Mouse (Mus musculus) ES-Bruce4 (cell line): ENCODE data around the gene Ankrd34a. TPM values are rescaled to one million over a fixed set of nuclear protein-coding genes. Genes with fewer than 3 reads are reported as not detected.

Experiments used
- H3K27ac ChIP-seq: 2 replicates; pipeline ENCODE4 v1.5.1; 2012; ENCODE audit warnings: low read length, inconsistent platforms; ENCODE audit not compliant: insufficient read depth
- H3K27me3 ChIP-seq: 2 replicates; pipeline ENCODE4 v1.6.1; 2012; ENCODE audit warnings: mild to moderate bottlenecking, low read length, inconsistent platforms; ENCODE audit not compliant: control insufficient read depth, poor library complexity, insufficient read depth, severe bottlenecking
- H3K36me3 ChIP-seq: 2 replicates; pipeline ENCODE4 v1.6.1; 2012; ENCODE audit warnings: inconsistent platforms, mild to moderate bottlenecking, low read length, moderate library complexity; ENCODE audit not compliant: control insufficient read depth, poor library complexity, insufficient read depth, severe bottlenecking
- H3K4me1 ChIP-seq: one replicate; pipeline ENCODE4 v1.8.1; 2011; ENCODE audit warnings: low read length; ENCODE audit not compliant: control insufficient read depth, insufficient read depth
- H3K4me3 ChIP-seq: 2 replicates; pipeline ENCODE4 v1.5.1; 2011; ENCODE audit warnings: low read depth, mild to moderate bottlenecking, low read length
- H3K9ac ChIP-seq: 2 replicates; pipeline ENCODE4 v1.6.1; 2012; ENCODE audit warnings: low read depth, mild to moderate bottlenecking, inconsistent platforms; ENCODE audit not compliant: poor library complexity, severe bottlenecking
- H3K9me3 ChIP-seq: replicated peaks from 2 replicates; pipeline ENCODE4 v1.6.1; 2012; ENCODE audit warnings: mild to moderate bottlenecking, low read length, inconsistent platforms; ENCODE audit not compliant: control insufficient read depth, poor library complexity, insufficient read depth, severe bottlenecking
- CTCF ChIP-seq: IDR thresholded peaks from one replicate; pipeline ENCODE4 v1.8.1; 2011; ENCODE audit warnings: low read depth, low read length
- EP300 ChIP-seq: IDR thresholded peaks from 2 replicates; pipeline ENCODE4 v1.6.1; 2011; ENCODE audit warnings: low read depth, low read length; ENCODE audit not compliant: insufficient read depth
- POLR2A ChIP-seq: IDR thresholded peaks from one replicate; pipeline ENCODE4 v1.8.1; 2011; ENCODE audit warnings: low read length; ENCODE audit not compliant: insufficient read depth
- polyA plus RNA-seq: library from polyadenylated mRNA; stranded (reverse); fragments of >200 nt; gene quantifications from 2 replicates; pipeline ENCODE4 v1.2.4, GENCODE M21; 2011; ENCODE audit warnings: low read depth; ENCODE audit not compliant: missing spikeins, insufficient read depth, insufficient read length

Gene Ankrd34a
- polyA plus RNA-seq, 1 experiment = 0.31 TPM

DNA sequence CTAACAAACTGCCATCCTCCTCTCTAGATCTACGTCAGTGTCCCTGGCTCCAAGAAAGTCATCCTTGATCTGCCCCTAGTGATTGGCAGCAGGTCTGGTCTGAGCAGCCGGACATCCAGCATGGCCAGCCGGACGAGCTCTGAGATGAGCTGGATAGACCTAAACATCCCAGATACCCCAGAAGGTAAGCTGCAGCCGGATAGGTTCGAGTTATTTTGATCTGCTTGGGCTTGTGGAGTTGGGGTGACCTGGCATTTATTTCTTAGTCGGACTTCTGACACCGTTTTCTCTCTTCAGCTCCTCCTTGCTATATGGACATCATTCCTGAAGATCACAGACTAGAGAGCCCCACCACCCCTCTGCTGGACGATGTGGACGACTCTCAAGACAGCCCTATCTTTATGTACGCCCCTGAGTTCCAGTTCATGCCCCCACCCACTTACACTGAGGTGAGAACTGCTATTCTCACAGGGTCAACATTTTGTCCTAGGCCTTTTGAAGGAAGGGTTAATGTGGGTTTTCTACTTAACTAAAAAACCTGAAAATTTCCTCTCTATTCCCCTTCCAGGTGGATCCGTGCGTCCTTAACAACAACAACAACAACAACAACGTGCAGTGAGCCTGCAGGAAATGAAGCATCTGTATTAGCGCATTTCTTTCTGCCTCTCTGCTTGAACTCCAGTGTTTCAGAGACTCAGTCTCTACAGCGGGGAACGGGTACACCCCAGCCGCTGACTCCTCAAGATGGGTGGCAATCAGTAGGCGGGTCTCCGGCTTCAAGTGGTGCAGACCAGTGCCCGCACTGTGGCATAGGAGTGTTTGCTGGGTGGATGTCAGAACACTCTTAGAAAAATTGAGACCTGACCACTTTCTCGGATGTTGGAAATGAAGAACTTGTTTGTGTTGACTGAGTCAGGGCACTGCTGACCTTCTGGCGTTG is 36.3 kb upstream of the Ankrd34a start:
- no peaks in the 10 kb centered on the region for H3K9me3 ChIP-seq
- H3K4me1 ChIP-seq = no peaks in the 10 kb centered on the region
- H3K36me3 ChIP-seq = peaks cover 32% of the 10 kb centered on the region
- no peak for TF ChIP-seq EP300
- peak overlapping the region; percentile 99 for H3K4me3 ChIP-seq
- H3K27ac ChIP-seq = peak overlapping the region; percentile 74
- no peaks in the 10 kb centered on the region for H3K27me3 ChIP-seq
- H3K9ac ChIP-seq = peak overlapping the region; percentile 93

DNA sequence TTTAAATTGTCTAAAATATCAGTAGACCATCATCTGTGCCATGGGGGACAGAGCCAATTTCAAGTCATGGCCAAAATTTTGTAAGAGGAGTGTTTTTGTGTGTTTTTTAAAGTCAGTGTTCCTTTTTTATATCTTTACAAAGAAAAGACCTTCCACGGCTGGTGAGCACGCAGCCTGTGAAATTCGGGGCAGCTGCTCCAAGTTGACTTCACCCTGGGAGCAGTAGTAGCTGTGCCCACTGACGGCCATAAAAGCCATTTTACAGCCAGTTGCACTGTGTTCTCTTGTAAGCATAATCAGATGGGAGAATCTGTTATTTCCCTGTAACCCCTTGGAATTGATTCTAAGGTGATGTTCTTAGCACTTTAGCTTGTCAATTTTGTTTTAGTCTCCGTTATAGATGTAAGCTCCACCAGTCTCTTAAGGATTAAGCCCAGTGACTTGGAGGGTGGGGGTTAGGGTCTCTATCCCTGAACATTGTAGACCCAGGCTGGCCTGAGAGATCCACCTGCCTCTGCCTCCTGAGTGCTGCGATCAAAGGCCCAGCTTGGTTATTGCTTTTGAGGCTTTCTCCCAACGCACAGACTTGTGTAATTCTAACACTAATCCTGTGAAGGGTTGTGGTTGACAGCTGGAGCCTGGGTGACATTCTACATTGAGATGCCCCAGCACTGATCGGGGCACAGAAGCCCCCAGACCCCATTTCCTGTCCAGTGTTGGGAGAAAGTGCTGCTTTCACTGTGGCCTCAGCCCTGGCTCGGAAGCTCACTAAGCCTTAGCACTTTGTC is 35.4 kb upstream of the Ankrd34a start:
- no peaks in the 10 kb centered on the region for H3K4me1 ChIP-seq
- peak overlapping the region; percentile 93 for H3K9ac ChIP-seq
- H3K27me3 ChIP-seq = no peaks in the 10 kb centered on the region
- H3K36me3 ChIP-seq = peaks cover 32% of the 10 kb centered on the region
- no peaks in the 10 kb centered on the region for H3K9me3 ChIP-seq
- H3K27ac ChIP-seq = peak overlapping the region; percentile 74
- H3K4me3 ChIP-seq = peak overlapping the region; percentile 99
- TF ChIP-seq POLR2A (no peak), CTCF (no peak), EP300 (no peak)

DNA sequence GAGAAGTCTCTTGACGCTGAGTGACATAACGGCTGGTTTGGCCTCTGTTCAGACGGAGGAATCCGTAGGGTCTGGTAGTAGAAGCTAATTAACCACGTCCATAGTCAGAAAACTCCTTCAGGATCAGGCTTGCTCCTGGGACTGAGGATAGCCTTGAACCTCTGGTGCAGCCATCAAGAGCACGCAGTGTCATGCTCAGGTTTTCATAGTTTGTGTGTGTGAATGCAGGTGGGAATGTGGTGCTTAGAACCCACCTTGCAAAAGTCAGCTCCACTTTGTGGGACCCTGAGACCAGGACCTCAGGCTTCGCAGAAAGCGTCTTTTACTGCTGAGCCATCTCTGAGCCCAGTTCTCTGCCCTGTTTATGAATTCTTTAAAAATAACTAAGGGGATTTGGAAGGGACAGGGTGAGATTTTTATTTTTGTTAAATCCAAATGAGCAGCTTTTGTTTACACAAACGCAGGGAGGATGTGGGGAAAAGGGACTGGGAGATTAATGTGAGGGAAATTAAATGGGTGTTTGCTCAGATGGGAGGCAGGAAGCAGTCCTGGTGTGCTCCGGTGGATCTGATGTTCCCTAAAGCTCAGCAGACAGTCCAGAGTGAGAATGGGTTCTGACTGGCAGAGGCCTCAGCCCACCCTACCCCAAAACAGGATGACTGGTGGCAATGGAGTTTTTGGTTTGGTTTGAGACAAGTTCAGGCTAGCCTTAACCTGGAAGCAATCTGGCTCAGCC is 34.3 kb upstream of the Ankrd34a start:
- peak overlapping the region; percentile 12; the same call in 1 of the 2 replicates for H3K4me3 ChIP-seq

DNA sequence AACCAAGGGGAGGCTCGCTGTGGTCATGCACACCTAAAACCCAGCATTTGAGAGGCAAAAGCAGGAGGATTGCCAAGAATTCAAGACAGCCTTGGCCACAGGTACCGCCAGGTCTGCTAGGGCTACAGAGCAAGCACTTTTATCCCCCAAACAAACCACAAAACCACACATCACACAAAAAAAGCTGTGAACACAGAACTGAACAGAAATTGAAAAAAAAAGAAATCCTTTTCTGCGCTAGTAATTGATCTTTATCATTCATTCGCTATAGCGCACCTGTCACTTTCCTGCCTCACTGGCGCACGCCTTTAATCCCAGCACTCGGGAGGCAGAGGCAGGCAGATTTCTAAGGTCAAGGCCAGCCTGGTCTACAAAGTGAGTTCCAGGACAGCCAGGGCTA is 33.2 kb upstream of the Ankrd34a start:
- Histone ChIP-seq H3K9me3 (no peaks in the 10 kb centered on the region), H3K36me3 (peaks cover 30% of the 10 kb centered on the region), H3K27me3 (no peaks in the 10 kb centered on the region), H3K27ac (peak overlapping the region; percentile 72), H3K4me1 (no peaks in the 10 kb centered on the region), H3K9ac (no peak overlapping the region; the same call in 1 of the 2 replicates), H3K4me3 (no peak overlapping the region)
- TF ChIP-seq CTCF = no peak
- no peak for TF ChIP-seq EP300
- TF ChIP-seq POLR2A = no peak

More for the DNA sequence above, 34.3 kb upstream of the Ankrd34a start:
- Histone ChIP-seq H3K27ac (peak overlapping the region; percentile 49), H3K36me3 (peaks cover 32% of the 10 kb centered on the region), H3K4me1 (no peaks in the 10 kb centered on the region), H3K9me3 (no peaks in the 10 kb centered on the region), H3K9ac (no peak overlapping the region), H3K27me3 (no peaks in the 10 kb centered on the region)
- TF ChIP-seq EP300 (no peak), POLR2A (peak; percentile 96), CTCF (no peak)

DNA sequence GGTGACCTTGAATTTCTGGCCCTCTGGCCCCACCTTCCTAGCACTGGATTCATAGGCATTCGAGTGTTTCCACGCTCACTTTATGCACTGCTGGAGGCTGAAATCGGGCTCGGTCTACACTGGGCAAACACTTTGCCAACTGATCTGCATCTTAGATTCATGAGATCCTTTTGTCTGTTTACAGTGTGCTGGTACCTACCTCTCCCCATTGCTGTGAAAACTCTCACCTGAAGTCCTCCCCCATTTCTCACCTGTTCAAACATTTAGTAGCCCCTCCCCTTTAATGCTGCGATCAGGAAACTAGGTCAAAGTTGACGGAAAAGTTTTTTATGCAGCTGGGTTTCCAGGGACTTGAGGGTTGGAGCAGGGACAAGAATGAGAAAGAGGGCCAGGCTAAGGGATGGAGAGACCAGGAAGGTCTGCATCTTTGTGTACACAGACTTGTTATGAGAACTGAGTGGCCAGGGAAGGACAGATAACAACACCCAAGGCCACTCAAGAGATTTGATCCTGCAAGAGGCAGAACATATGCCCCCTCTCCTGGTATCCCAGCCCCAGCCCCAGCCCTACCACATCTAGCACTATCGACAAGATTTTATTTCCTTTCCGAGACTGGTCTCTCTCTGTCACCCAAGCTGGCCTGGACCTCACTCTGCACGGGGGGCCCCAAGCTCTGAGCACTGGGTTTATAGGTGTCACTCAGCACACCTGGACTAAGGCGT is 32.4 kb upstream of the Ankrd34a start:
- Histone ChIP-seq H3K27me3 (no peaks in the 10 kb centered on the region), H3K36me3 (peaks cover 23% of the 10 kb centered on the region), H3K4me1 (peaks cover 1% of the 10 kb centered on the region), H3K27ac (peak overlapping the region; percentile 20), H3K4me3 (no peak overlapping the region), H3K9me3 (no peaks in the 10 kb centered on the region), H3K9ac (no peak overlapping the region)
- TF ChIP-seq POLR2A (no peak), CTCF (no peak), EP300 (no peak)
